Mouse (Mus musculus): ENCODE results near the gene Cxcl17.
"Not testable (repeated sequence)": the region's sequence is repeated elsewhere in the genome, so short reads cannot be mapped to it uniquely, and the experiment has no call there.

Cxcl17 gene

DNA sequence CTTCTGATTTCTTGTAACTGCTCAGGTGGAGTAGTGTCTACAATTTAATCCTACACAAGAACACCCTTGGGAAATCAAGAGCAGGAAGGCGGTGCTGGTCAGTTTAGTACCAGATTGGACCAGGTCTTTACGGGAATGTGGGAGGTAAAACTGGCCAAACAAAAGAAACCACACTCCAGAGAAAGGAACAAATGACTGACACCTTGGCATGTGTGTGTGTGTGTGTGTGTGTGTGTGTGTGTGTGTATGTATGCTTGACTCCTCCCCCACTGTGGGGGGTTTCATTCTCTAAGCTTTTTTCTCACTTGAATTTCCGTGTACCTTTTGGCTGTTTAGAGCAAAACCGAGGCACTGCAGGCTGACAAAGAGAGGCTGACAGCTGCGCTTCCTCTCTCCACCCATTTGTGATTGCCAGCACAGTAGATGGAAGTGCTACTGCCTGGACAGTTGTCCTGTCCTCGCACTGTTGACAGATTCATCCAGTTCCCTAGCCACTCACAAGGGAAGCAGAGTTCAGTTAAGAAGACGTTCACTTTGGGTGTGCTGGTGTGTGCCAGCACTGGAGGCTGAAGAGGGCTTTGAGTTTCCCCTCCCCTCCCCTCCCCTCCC, at the start of gene Cxcl17:
Gene Cxcl17, minus strand, starts transcription at position 54 of the 609 bp plus-strand sequence.
- no peak for DNase-seq (ENCODE audit: low read depth, low spot score)

- not testable (repeated sequence) for DNase-seq (ENCODE audit: low read depth, low spot score)
Observed at GRCm38 (mm10) chr7:25462033-25462337, 49.3 kb upstream of the Cxcl17 start.

DNA sequence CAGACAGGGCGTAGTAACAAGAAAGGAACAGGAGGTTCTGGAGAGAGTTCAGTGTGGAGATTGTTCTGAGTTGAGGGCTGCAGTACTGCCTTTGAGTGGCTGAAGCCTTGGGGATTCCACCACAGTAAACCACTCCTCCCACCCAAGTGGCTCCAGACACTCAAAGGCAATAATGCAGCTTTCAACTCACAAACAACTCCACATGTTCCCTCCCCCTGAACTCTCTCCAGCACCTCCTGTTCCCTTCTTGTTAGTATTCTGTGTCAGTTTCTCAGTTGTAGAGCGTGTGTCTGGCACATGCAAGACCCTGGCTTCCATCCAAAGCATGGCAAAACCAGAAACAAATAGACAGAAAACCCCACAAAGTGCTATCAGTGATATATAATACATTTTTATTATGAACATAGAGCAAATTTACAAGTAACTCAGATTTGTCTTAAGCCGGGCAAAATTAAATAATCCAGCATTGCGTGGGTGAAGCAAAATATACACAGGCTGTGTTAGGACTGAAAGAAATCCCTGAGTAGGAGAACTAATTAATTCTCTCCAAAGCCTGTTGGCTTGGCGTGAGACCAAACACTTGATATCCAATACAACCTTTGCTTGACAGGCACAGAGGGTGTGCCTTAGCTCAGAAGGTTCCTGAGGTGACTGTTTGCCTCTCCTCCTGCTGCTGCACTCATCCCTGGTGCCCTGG, 48.8 kb upstream of the Cxcl17 start:
- DNase-seq (ENCODE audit: low read depth, low spot score) = not testable (repeated sequence)

DNA sequence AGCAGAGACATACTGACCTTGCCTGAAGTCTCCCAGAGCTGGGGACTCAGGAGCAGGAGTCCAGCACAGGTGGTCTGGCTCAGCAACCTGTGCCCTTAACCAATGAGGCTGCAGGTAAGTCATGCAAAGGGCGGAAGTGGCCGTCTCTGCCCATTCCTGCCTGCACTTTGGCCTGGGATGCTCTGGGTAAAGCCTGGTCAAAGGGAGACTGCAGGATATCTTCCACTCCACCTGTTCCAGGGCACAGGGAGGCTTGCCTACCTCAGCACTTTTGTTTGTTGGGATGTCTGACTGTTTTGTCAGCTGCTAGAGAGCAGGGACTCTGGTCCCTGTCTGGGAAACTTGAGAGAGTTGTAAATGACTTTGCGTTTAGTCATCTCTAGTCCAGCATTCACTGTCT, 39.4 kb upstream of the Cxcl17 start:
- no peak for DNase-seq (ENCODE audit: low read depth, low spot score)

- DNase-seq (ENCODE audit: low read depth, low spot score) = no peak
Observed at GRCm38 (mm10) chr7:25449913-25450890, 37.5 kb upstream of the Cxcl17 start.

DNA sequence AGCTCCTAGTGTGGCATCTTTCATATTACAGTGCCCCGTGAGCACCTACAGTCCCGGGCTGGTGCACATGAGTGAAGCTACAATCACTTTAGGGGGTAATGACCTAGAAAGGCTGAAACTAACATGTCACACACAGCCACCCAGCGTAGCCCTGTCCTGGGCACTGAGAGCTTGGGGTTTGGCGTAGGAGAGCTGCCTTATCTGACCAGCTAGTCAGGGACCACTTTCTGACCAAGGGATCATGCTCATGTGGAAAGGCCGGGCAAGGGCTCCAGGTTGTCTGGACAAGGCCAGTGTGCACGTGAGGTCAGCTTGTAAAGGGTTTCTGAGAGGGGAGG, 28.1 kb upstream of the Cxcl17 start:
- DNase-seq (ENCODE audit: low read depth, low spot score) = no peak

DNA sequence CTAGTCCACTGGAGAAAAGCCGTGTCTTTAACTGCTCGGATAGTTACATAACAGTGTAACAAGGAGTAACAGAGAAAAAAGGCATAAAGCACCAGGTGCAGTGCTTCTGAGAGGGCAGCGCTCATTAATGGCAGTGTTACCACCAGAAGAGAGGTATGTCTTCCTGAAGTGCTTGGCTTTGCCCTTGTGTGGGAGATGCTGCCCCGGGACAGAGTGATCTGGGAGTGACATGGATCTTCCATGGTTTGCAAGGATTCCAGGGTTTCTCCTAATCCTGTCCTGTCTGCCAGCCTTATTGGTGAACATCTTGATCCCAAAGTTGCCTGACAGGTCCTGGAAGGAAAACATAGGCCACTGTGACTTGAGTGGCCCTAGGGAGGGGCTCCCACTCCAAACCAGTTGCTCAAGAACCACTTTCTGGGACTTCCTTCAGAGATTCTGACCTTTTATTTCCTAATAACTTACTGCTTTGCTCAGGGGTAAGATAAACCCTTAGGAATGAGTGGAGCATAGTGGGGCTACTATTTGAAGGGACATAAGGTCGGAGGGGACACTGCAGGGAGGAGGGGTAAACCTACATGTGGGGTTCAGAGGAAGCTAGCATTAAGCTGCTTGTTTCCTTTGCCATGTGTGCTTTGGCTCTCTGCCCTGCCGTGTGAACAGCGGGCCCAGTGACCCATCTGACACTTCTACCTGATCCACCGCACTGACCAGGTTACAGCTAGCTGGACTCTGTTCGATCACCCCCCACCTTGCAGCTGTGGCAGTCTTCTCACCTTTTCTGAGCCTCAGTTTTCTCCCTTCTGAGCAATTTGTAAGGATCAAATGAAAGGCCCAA, 27.5 kb upstream of the Cxcl17 start:
- no peak for DNase-seq (ENCODE audit: low read depth, low spot score)

- DNase-seq (ENCODE audit: low read depth, low spot score) = no peak
Observed at GRCm38 (mm10) chr7:25439124-25439822, 26.6 kb upstream of the Cxcl17 start.

GRCm38 (mm10) chr7:25436704-25437103, 24.0 kb upstream of the Cxcl17 start:
- DNase-seq (ENCODE audit: low read depth, low spot score) = no peak

DNA sequence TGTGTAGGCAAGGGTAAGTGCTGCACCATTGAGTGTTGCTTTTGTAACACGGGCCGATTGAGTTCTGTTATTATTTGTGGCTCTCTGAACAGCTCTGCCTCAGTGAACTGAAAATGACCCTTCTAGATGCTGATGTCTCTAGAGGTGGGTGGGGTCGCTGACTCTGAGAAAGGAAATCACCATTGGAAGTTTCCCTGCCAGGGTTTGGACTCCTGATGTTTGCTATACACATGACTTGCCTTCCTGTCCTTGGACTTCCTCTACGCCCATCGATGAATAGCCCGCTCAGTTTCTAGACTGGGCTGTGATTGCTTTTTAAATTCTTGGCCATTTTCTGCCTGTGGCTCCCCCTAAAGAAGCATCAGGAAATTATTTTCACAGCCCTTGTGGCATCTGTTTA, 23.5 kb upstream of the Cxcl17 start:
- peak; percentile 35 for DNase-seq (ENCODE audit: low read depth, low spot score)

DNA sequence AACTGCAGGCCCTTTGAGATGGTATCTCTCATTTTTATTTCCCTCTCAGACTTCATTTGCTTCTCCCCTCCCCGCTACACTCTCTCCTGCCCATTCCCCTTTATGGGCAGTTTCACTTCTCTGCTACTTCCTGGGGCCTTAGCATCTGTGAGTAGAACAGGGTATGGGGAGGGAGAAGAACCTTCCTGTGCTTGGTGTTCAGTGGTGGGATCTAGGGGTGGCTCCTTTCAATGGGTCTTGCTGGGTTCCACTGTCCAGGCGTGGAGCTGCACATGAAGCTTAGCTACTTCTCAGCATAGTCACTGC, 22.8 kb upstream of the Cxcl17 start:
- no peak for DNase-seq (ENCODE audit: low read depth, low spot score)

DNA sequence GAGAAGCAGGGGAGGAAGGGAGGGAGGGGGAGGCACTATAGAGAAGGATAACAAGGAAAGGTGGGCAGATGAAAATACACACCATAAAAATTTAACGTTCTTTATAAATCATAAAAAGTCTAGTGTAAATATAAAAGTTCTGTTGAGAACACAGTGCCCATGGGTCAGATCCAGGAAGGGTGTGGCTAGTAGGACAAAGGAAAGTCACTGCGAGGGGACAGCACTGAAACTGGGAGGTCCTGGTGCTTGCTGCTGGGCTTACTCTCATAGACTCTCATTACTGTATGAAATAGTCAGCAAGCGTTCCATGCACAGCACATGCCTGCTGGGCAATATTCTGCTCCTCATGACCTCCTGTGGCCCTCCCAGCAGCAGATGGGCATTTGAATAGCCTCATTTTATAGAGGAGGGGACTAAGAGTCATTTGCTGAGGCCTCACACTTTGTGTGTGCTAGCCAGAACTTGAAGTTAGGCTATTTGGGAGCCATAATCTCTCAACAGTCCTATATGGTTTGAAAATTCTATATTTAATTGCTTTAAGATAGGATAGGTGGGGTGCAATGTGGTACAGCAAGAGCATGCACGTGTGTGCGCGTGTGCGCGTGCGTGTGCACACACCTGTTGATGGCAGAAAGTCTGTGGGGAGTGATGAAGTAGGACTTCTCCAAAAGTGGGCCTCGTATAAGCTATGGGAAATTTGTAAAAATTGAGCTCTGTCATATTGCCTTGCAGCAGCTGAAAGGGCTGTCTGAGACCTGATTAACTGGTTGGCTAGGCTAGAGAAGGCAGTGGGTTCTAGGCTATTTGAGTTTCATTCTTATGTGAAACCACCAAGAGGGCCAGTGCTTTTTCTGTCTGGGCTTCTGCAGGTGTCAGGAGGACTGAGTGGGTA, 22.2 kb upstream of the Cxcl17 start:
- no peak for DNase-seq (ENCODE audit: low read depth, low spot score)

DNA sequence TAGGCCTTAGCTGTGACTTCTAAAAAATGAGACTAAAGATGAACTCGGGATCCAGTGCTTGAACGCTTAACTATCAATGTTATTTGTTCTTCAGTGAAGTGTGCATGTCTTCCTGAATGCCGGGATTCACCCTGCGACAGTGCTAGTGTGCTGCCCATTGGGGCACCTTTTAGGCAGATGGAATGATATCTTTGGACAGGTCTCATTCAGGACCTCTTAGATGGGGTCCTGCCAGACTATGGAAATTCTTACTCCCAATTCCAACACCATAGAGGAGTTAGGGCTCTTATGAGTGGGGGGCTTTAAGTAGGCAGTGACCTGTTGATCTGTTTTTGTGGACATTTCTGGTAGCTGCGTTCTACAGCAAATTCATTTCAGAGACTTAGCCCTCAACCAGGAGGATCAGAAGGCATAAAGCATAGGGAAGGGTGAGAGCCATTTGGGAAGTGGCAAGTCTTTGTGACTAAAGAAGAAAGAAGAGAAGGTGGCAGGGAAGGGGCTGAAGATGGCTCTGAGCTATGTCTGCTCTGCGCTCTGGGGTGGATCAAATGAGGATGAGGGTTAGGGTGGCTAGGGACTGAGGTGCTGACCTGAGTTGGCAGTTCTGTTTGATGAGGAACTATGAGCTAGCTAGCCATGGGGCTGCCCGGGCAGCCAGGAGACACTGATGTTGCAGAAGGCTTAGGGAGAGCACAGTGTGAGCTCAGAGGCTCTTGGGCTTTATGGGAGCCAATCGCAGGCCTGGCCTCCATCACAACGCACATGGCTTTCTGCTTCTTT, 21.3 kb upstream of the Cxcl17 start:
- DNase-seq (ENCODE audit: low read depth, low spot score) = no peak

DNA sequence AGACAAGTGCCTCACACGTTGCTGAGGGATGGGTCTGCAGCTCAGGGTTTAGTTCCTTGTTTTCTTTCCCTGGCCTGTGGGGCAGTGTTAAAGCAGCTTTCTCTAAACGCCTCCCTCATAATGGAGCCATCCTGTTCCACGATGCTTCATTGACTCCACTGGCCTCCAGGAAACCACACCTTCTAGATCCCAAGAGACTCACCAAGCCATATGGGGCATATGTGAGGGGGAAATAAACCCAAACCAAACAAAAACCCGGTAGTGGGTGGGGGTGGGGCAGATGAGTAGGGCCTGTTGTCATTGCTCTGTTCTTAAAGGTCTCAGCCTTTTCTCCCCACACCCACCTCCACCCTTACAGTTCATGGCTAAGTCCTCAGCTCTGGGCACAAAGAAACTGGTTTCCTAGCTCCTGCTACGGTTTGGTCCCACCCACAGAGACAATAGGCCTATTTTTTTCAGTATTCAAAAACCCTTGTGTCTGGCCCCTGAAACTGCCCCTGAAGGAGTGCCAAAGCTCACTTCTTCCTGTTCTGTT, 20.4 kb upstream of the Cxcl17 start:
- peak; percentile 22 for DNase-seq (ENCODE audit: low read depth, low spot score)

DNA sequence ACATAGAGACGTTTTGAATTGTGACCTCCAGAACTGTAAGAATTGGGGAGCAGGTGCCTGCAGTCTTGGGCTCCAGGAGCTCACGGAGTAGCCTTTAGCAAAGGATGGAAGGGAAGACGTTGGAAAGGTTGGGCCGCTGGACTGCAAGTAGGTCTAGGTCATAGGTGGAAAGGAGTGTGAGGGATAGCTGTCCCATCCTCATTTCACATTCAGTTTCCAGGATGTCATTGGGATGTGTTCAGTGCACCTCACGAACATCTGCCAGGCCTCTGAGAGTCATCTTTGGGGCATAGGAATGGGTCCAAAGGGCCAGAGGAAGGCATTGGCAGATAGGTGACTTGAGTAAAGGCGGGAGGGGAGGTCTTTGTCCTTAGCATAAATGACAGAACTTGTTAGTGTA, 19.7 kb upstream of the Cxcl17 start:
- DNase-seq (ENCODE audit: low read depth, low spot score) = no peak

DNA sequence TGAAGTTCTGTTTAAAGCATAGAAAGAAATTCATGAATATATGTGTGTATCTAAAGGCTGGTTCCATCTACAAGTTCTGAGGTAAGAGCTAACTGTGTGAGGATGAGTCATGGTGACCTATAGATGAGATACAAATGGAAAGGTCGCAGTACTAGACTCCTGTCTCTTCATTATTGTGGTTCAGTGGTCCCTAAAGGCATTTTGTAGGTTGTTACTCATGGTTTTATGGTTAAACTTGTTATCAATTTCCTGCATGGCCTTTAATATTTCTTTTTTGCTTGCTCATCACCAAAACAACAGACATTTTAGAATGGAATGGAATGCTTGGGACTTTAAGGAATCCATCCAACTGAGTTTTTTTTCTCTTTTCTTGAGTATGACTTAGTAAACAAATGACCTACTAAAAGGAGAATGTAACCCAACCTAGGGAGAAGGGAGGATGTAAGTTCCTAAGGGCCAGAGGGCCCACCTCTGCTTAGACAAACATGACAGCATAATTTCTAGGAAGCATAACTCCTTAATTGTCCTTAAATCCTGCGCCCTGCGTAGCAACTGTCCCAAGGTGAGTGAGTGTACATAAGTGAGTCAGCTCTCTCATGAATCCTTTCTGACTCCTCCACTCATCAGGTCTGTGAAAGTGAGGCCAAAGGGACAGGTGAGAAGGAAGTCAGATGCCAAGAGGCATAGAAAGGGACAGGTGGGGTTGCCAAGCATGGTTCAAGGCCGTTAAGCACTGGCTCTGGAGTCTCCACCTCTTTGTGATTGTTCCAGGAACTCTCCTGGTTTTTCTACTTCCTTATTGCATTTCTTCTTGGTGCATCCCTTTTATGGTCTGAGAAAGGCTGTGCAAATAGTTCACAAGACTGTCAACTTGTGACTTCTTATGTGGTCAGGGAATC, 17.4 kb upstream of the Cxcl17 start:
- DNase-seq (ENCODE audit: low read depth, low spot score) = no peak

DNA sequence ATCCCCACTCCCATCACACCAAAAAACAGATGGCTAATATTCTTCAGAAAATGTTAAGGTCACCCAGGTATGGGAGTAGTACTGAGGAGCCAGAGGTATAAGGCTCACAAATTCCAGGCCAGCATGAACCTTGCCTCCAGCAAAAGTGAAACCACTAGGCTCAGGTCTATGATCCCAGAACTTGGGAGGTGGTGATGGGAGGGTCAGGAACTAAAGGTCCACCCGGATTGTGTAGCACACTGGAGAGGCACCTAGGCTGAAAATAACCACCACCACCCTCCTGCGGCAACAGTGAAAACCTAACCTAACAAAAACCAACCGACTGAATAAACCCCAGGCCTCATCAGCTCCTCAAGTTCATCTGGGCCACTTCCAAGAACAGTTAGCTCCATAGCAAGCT, 15.6 kb upstream of the Cxcl17 start:
- DNase-seq (ENCODE audit: low read depth, low spot score) = no peak

DNA sequence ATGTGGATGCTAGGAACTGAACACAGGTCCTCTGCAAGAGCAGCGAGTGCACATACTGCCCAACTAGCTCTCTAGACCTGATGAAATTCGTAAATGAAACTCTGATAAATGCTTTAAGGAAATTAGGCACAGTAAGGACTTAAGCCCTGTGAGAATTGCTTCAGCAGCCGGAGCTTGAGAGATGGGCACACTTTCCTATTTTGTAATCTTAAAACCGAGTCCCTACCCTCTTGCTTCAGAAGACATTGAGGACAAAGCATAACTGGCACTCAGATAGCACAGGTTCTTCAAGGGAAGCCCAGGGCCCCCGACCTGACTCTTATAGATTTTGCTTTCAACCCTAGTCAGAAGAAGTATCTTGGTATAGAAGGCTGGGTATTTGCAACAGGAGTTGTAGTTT, 14.5 kb upstream of the Cxcl17 start:
- DNase-seq (ENCODE audit: low read depth, low spot score) = no peak

Measured in skeletal muscle tissue, adult 2 months (tissue).